In the genomic region with DNA sequence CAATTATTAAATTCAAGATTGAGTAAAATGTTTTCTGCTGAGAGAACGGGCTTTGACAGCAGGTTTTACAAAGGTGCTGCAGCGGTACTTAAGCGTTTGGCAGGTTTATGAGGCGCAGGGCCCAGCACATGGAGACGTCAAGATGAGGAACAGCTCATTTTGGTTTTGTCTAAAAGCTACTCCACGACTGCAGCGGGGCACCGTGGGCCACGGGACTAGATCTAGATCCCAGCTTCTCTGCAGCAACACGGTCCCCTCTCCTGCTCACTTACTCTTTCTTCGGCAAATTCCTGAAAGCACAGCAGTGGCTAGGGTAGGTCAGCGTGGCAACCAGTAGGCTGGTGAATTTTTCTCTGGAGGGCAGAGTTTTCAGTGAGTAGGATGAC, we compare ENCODE assay signal across 8 mouse cellular contexts. TPM values are rescaled to one million over a fixed set of nuclear protein-coding genes. Genes with fewer than 3 reads are reported as not detected.
DNase-seq lines count a peak whose midpoint lies in the region; ATAC-seq and TF ChIP-seq lines count a peak whose summit lies in the region.

No protein-coding gene starts in this region.

- no peak overlapping the region for H3K27ac ChIP-seq in heart, embryonic 12.5 days (ENCODE audit: poor library complexity, severe bottlenecking)
- peak overlapping the region; percentile 55 for H3K27ac ChIP-seq in hindbrain, embryonic 13.5 days
- 0 out of 2 replicates have a peak overlapping the region, but pooled peaks have one; percentile 6 for H3K27ac ChIP-seq in midbrain, embryonic 12.5 days (replicated peaks)

- in situ Hi-C loops in Patski (cut with MboI; ENCODE audit: low pct_unique_long_range_greater_than_20kb) = loop anchor here (5.0 kb wide), 1 partner anchor 101 kb away; no protein-coding TSS in a partner anchor

- peaks cover 8% of the 10 kb centered on the region for H3K4me1 ChIP-seq in heart, embryonic 12.5 days (replicated peaks)
- peaks cover 58% of the 10 kb centered on the region for H3K4me1 ChIP-seq in hindbrain, embryonic 13.5 days (replicated peaks)
- peaks cover 50% of the 10 kb centered on the region for H3K4me1 ChIP-seq in midbrain, embryonic 12.5 days

- H3K4me3 ChIP-seq in heart, embryonic 12.5 days = no peak overlapping the region
- no peak overlapping the region for H3K4me3 ChIP-seq in hindbrain, embryonic 13.5 days
- H3K4me3 ChIP-seq in midbrain, embryonic 12.5 days = no peak overlapping the region

- CTCF ChIA-PET in Patski (lab: Charles Lee) = interaction anchor here (1.2 to 1.5 kb wide), 2 partner anchors 9 to 101 kb away, joined by 3 to 4 read pairs; no protein-coding TSS in a partner anchor

- H3K9me3 ChIP-seq in heart, embryonic 12.5 days (replicated peaks) = no peaks in the 10 kb centered on the region
- H3K9me3 ChIP-seq in hindbrain, embryonic 13.5 days = no peaks in the 10 kb centered on the region
- H3K9me3 ChIP-seq in midbrain, embryonic 12.5 days = no peaks in the 10 kb centered on the region

- TF ChIP-seq CTCF in Patski (IDR thresholded peaks at IDR 0.05) = no peak

- H3K9ac ChIP-seq in heart, embryonic 12.5 days = no peak overlapping the region
- no peak overlapping the region for H3K9ac ChIP-seq in hindbrain, embryonic 13.5 days
- H3K9ac ChIP-seq in midbrain, embryonic 12.5 days (replicated peaks) = no peak overlapping the region

- peak overlapping the region; percentile 44 for H3K4me2 ChIP-seq in heart, embryonic 12.5 days
- peak overlapping the region; percentile 30 for H3K4me2 ChIP-seq in hindbrain, embryonic 13.5 days
- H3K4me2 ChIP-seq in midbrain, embryonic 12.5 days (replicated peaks) = peak overlapping the region; percentile 20

- peaks cover 22% of the 10 kb centered on the region for H3K27me3 ChIP-seq in heart, embryonic 12.5 days (replicated peaks)
- peaks cover 4% of the 10 kb centered on the region for H3K27me3 ChIP-seq in Patski
- H3K27me3 ChIP-seq in hindbrain, embryonic 13.5 days = 0 out of 2 replicates have a peak, but pooled peaks cover 2% of the 10 kb centered on the region
- peaks cover 33% of the 10 kb centered on the region for H3K27me3 ChIP-seq in midbrain, embryonic 12.5 days

- no peak for ATAC-seq in heart, embryonic 12.5 days (ENCODE audit: insufficient number of reproducible peaks, low FRiP score)
- ATAC-seq in Patski = peak; percentile 31
- 0 out of 2 replicates have a peak, but pooled peaks have one; percentile 25 for ATAC-seq in hindbrain, embryonic 13.5 days (ENCODE audit: low FRiP score)
- ATAC-seq in midbrain, embryonic 12.5 days (ENCODE audit: low FRiP score, low read depth) = no peak

- H3K36me3 ChIP-seq in heart, embryonic 12.5 days = no peaks in the 10 kb centered on the region
- no peaks in the 10 kb centered on the region for H3K36me3 ChIP-seq in hindbrain, embryonic 13.5 days
- H3K36me3 ChIP-seq in midbrain, embryonic 12.5 days = no peaks in the 10 kb centered on the region

- WGBS in heart, embryonic 12.5 days = 47% methylated on average over 12 of the region's 12 CpGs
- WGBS in hindbrain, embryonic 13.5 days = 49% methylated on average over 12 of the region's 12 CpGs
- 53% methylated on average over 12 of the region's 12 CpGs for WGBS in midbrain, embryonic 12.5 days

- POLR2A ChIA-PET in Patski (lab: Charles Lee) = no interaction called here

- no peak for DNase-seq in heart, postnatal 4 days
- DNase-seq in Patski (ENCODE audit: low read depth, low spot score) = no peak
- DNase-seq in cerebellum, adult 9-11 months = no peak
- no peak for DNase-seq in cerebellum, adult 8-10 months
- DNase-seq in spleen, adult 12 weeks (ENCODE audit: low spot score) = no peak

RNA-seq across cellular contexts. Expression of a gene that starts 38.3 kb away (rescaled TPM):
- polyA plus RNA-seq in heart, embryonic 12.5 days (2016; fragmentation: Nextera tagmentation; extraction: Ambion mirVana) = 0.19 TPM in 1 of 2 replicates, not detected in the other
- not detected for total RNA-seq in heart, postnatal 4 days (2021)
- polyA plus RNA-seq in Patski (2021) = not detected
- 1.9 and 2.7 TPM in 2 replicates for polyA plus RNA-seq in hindbrain, embryonic 13.5 days (2015; fragmentation: Nextera tagmentation; extraction: Ambion mirVana)
- polyA plus RNA-seq in midbrain, embryonic 12.5 days (2016; fragmentation: Nextera tagmentation; extraction: Ambion mirVana) = 0.19 and 0.22 TPM in 2 replicates

Comparison
In these comparisons a context has a peak if more than half of its experiments do, and no peak if none do; other contexts are left out.
1. ATAC-seq: peak in Patski (single experiment) and hindbrain, embryonic 13.5 days (single experiment); none in heart, embryonic 12.5 days (single experiment) and midbrain, embryonic 12.5 days (single experiment).
2. Peak in every context shown above with its lines, with median percentiles within 50 percentile points of each other: H3K4me2 ChIP-seq.